Mouse (Mus musculus) cortical plate, adult 2 months (tissue): ENCODE measurements around the gene Serpinb9.

Experiments
- CTCF ChIP-seq: fragments of 200-500 bp; IDR thresholded peaks from 2 replicates; pipeline ENCODE4 v1.5.1; 2011; ENCODE audit warnings: mild to moderate bottlenecking, control low read depth, low read length; ENCODE audit not compliant: insufficient read depth; ENCODE audit errors: extremely low read depth
- POLR2A ChIP-seq: fragments of 200-500 bp; IDR thresholded peaks from 2 replicates; pipeline ENCODE4 v1.6.1; 2011; ENCODE audit warnings: mild to moderate bottlenecking, low read length, control low read depth; ENCODE audit not compliant: insufficient read depth; ENCODE audit errors: extremely low read depth

GRCm38 (mm10) chr13:33026427-33027057 is 23.5 kb downstream of the Serpinb9 start:
- TF ChIP-seq CTCF: no peak
- no peak for TF ChIP-seq POLR2A
